Mouse (Mus musculus): ENCODE results near the gene Tril. TPM values are rescaled to one million over a fixed set of nuclear protein-coding genes. Genes with fewer than 3 reads are reported as not detected.

Tril gene
- polyA plus RNA-seq, 1 experiment: 30.9 TPM

GRCm38 (mm10) chr6:53807185-53807584 lies 13.4 kb downstream of the Tril start:
- no peak for DNase-seq (ENCODE audit: extremely low spot score in 1 of 2, low spot score in 1 of 2)

- no peak for DNase-seq (ENCODE audit: extremely low spot score in 1 of 2, low spot score in 1 of 2)
These were observed 14.0 kb downstream of the Tril start for GRCm38 (mm10) chr6:53806591-53807023.

GRCm38 (mm10) chr6:53806021-53806420 lies 14.6 kb downstream of the Tril start:
- no peak for DNase-seq (ENCODE audit: extremely low spot score in 1 of 2, low spot score in 1 of 2)

- no peak for DNase-seq (ENCODE audit: extremely low spot score in 1 of 2, low spot score in 1 of 2)
These were observed 16.5 kb downstream of the Tril start for GRCm38 (mm10) chr6:53804145-53804544.

GRCm38 (mm10) chr6:53803551-53803950 lies 17.1 kb downstream of the Tril start:
- no peak for DNase-seq (ENCODE audit: extremely low spot score in 1 of 2, low spot score in 1 of 2)

- no peak for DNase-seq (ENCODE audit: extremely low spot score in 1 of 2, low spot score in 1 of 2)
These were observed 18.7 kb downstream of the Tril start for GRCm38 (mm10) chr6:53801893-53802286.

GRCm38 (mm10) chr6:53801269-53801892 lies 19.2 kb downstream of the Tril start:
- no peak for DNase-seq (ENCODE audit: extremely low spot score in 1 of 2, low spot score in 1 of 2)

- no peak for DNase-seq (ENCODE audit: extremely low spot score in 1 of 2, low spot score in 1 of 2)
These were observed 21.8 kb downstream of the Tril start for GRCm38 (mm10) chr6:53798865-53799264.

GRCm38 (mm10) chr6:53796835-53797234 lies 23.8 kb downstream of the Tril start:
- DNase-seq (ENCODE audit: extremely low spot score in 1 of 2, low spot score in 1 of 2): no peak

- peak in 1 of 2 experiments; percentile 26 for DNase-seq (ENCODE audit: extremely low spot score in 1 of 2, low spot score in 1 of 2)
These were observed 24.8 kb downstream of the Tril start for GRCm38 (mm10) chr6:53795788-53796187.

GRCm38 (mm10) chr6:53795078-53795477 lies 25.6 kb downstream of the Tril start:
- no peak for DNase-seq (ENCODE audit: extremely low spot score in 1 of 2, low spot score in 1 of 2)

GRCm38 (mm10) chr6:53794323-53794971 lies 26.2 kb downstream of the Tril start:
- DNase-seq (ENCODE audit: extremely low spot score in 1 of 2, low spot score in 1 of 2): peak; percentile 75 to 94

- DNase-seq (ENCODE audit: extremely low spot score in 1 of 2, low spot score in 1 of 2): peak in 1 of 2 experiments; percentile 82
These were observed 37.6 kb downstream of the Tril start for GRCm38 (mm10) chr6:53782880-53783539.

GRCm38 (mm10) chr6:53782273-53782672 lies 38.4 kb downstream of the Tril start:
- no peak for DNase-seq (ENCODE audit: extremely low spot score in 1 of 2, low spot score in 1 of 2)

GRCm38 (mm10) chr6:53781171-53781570 lies 39.5 kb downstream of the Tril start:
- DNase-seq (ENCODE audit: extremely low spot score in 1 of 2, low spot score in 1 of 2): peak in 1 of 2 experiments; percentile 73

GRCm38 (mm10) chr6:53780008-53780407 lies 40.6 kb downstream of the Tril start:
- DNase-seq (ENCODE audit: extremely low spot score in 1 of 2, low spot score in 1 of 2): no peak

- no peak for DNase-seq (ENCODE audit: extremely low spot score in 1 of 2, low spot score in 1 of 2)
These were observed 41.1 kb downstream of the Tril start for GRCm38 (mm10) chr6:53779526-53779925.

- no peak for DNase-seq (ENCODE audit: extremely low spot score in 1 of 2, low spot score in 1 of 2)
These were observed 42.1 kb downstream of the Tril start for GRCm38 (mm10) chr6:53778424-53778955.

- DNase-seq (ENCODE audit: extremely low spot score in 1 of 2, low spot score in 1 of 2): no peak
These were observed 52.4 kb downstream of the Tril start for GRCm38 (mm10) chr6:53768275-53768674.

GRCm38 (mm10) chr6:53766243-53766915 lies 54.3 kb downstream of the Tril start:
- DNase-seq (ENCODE audit: extremely low spot score in 1 of 2, low spot score in 1 of 2): peak in 1 of 2 experiments; percentile 44

GRCm38 (mm10) chr6:53765731-53766130 lies 54.9 kb downstream of the Tril start:
- DNase-seq (ENCODE audit: extremely low spot score in 1 of 2, low spot score in 1 of 2): no peak

Measured in frontal cortex, adult 2 months (tissue).